Mouse (Mus musculus): ENCODE results near the gene Ankrd55. TPM values are rescaled to one million over a fixed set of nuclear protein-coding genes. Genes with fewer than 3 reads are reported as not detected.

The Ankrd55 gene
- total and polyA plus RNA-seq, 2 experiments from 2014 or later: 5.7 to 15.6 TPM

GRCm38 (mm10) chr13:112416410-112417162 is 128.3 kb downstream of the Ankrd55 start:
- H3K4me2 ChIP-seq (ENCODE audit: low read depth): no peak overlapping the region
- 25% methylated on average over 8 of the region's 8 CpGs for WGBS
- H3K27ac ChIP-seq (ENCODE audit: low read depth, low read length): no peak overlapping the region
- no peak overlapping the region for H3K4me3 ChIP-seq (ENCODE audit: low read depth, low read length)
- H3K27me3 ChIP-seq (ENCODE audit: insufficient read depth, low read length): no peaks in the 10 kb centered on the region
- DNase-seq: no peak
- H3K9ac ChIP-seq: no peak overlapping the region
- H3K4me1 ChIP-seq (ENCODE audit: insufficient read depth): no peaks in the 10 kb centered on the region
- no peaks in the 10 kb centered on the region for H3K9me3 ChIP-seq (ENCODE audit: low read length)
- H3K36me3 ChIP-seq (ENCODE audit: insufficient read depth): no peaks in the 10 kb centered on the region
- TF ChIP-seq CTCF (IDR thresholded peaks at IDR 0.05; ENCODE audit: low read depth): no peak
- no peak for ATAC-seq

- DNase-seq (no peak), ATAC-seq (no peak)
- Histone ChIP-seq H3K36me3 (ENCODE audit: insufficient read depth) (no peaks in the 10 kb centered on the region), H3K27ac (ENCODE audit: low read depth, low read length) (no peak overlapping the region), H3K9me3 (ENCODE audit: low read length) (no peaks in the 10 kb centered on the region), H3K4me2 (ENCODE audit: low read depth) (no peak overlapping the region), H3K9ac (no peak overlapping the region), H3K4me3 (ENCODE audit: low read depth, low read length) (no peak overlapping the region), H3K27me3 (ENCODE audit: insufficient read depth, low read length) (no peaks in the 10 kb centered on the region), H3K4me1 (ENCODE audit: insufficient read depth) (no peaks in the 10 kb centered on the region)
- WGBS: 54% methylated on average over 4 of the region's 4 CpGs
- no peak for TF ChIP-seq CTCF (IDR thresholded peaks at IDR 0.05; ENCODE audit: low read depth)
Measured at GRCm38 (mm10) chr13:112417163-112417523, 128.9 kb downstream of the Ankrd55 start.

GRCm38 (mm10) chr13:112417861-112418423 is 129.7 kb downstream of the Ankrd55 start:
- no peaks in the 10 kb centered on the region for H3K27me3 ChIP-seq (ENCODE audit: insufficient read depth, low read length)
- no peaks in the 10 kb centered on the region for H3K36me3 ChIP-seq (ENCODE audit: insufficient read depth)
- no peak overlapping the region for H3K4me3 ChIP-seq (ENCODE audit: low read depth, low read length)
- TF ChIP-seq CTCF (IDR thresholded peaks at IDR 0.05; ENCODE audit: low read depth): no peak
- WGBS: 85% methylated on average over 2 of the region's 2 CpGs
- no peaks in the 10 kb centered on the region for H3K4me1 ChIP-seq (ENCODE audit: insufficient read depth)
- no peak overlapping the region for H3K4me2 ChIP-seq (ENCODE audit: low read depth)
- H3K9ac ChIP-seq: no peak overlapping the region
- no peak for ATAC-seq
- no peaks in the 10 kb centered on the region for H3K9me3 ChIP-seq (ENCODE audit: low read length)
- no peak for DNase-seq
- H3K27ac ChIP-seq (ENCODE audit: low read depth, low read length): no peak overlapping the region

- H3K4me3 ChIP-seq (ENCODE audit: low read depth, low read length): no peak overlapping the region
- no peaks in the 10 kb centered on the region for H3K4me1 ChIP-seq (ENCODE audit: insufficient read depth)
- no peak overlapping the region for H3K4me2 ChIP-seq (ENCODE audit: low read depth)
- no peaks in the 10 kb centered on the region for H3K9me3 ChIP-seq (ENCODE audit: low read length)
- no peaks in the 10 kb centered on the region for H3K36me3 ChIP-seq (ENCODE audit: insufficient read depth)
- no peak for DNase-seq
- TF ChIP-seq CTCF (IDR thresholded peaks at IDR 0.05; ENCODE audit: low read depth): no peak
- 94% methylated on average over 4 of the region's 4 CpGs for WGBS
- no peak overlapping the region for H3K27ac ChIP-seq (ENCODE audit: low read depth, low read length)
- H3K27me3 ChIP-seq (ENCODE audit: insufficient read depth, low read length): no peaks in the 10 kb centered on the region
- no peak overlapping the region for H3K9ac ChIP-seq
- no peak for ATAC-seq
Measured at GRCm38 (mm10) chr13:112418595-112418994, 130.3 kb downstream of the Ankrd55 start.

- no peak for TF ChIP-seq CTCF (IDR thresholded peaks at IDR 0.05; ENCODE audit: low read depth)
- H3K27me3 ChIP-seq (ENCODE audit: insufficient read depth, low read length): no peaks in the 10 kb centered on the region
- ATAC-seq (no peak), DNase-seq (no peak)
- no peak overlapping the region for H3K27ac ChIP-seq (ENCODE audit: low read depth, low read length)
- 86% methylated on average over 2 of the region's 2 CpGs for WGBS
- no peaks in the 10 kb centered on the region for H3K36me3 ChIP-seq (ENCODE audit: insufficient read depth)
- no peaks in the 10 kb centered on the region for H3K4me1 ChIP-seq (ENCODE audit: insufficient read depth)
- H3K4me3 ChIP-seq (ENCODE audit: low read depth, low read length): no peak overlapping the region
- no peaks in the 10 kb centered on the region for H3K9me3 ChIP-seq (ENCODE audit: low read length)
- H3K4me2 ChIP-seq (ENCODE audit: low read depth): no peak overlapping the region
- H3K9ac ChIP-seq: no peak overlapping the region
Measured at GRCm38 (mm10) chr13:112424212-112424611, 136.0 kb downstream of the Ankrd55 start.

GRCm38 (mm10) chr13:112424635-112425034 is 136.4 kb downstream of the Ankrd55 start:
- no peak overlapping the region for H3K9ac ChIP-seq
- TF ChIP-seq CTCF (IDR thresholded peaks at IDR 0.05; ENCODE audit: low read depth): no peak
- no peaks in the 10 kb centered on the region for H3K4me1 ChIP-seq (ENCODE audit: insufficient read depth)
- no peak for ATAC-seq
- no peaks in the 10 kb centered on the region for H3K27me3 ChIP-seq (ENCODE audit: insufficient read depth, low read length)
- H3K4me3 ChIP-seq (ENCODE audit: low read depth, low read length): no peak overlapping the region
- 89% methylated on average over 7 of the region's 7 CpGs for WGBS
- H3K4me2 ChIP-seq (ENCODE audit: low read depth): no peak overlapping the region
- no peaks in the 10 kb centered on the region for H3K9me3 ChIP-seq (ENCODE audit: low read length)
- DNase-seq: no peak
- H3K36me3 ChIP-seq (ENCODE audit: insufficient read depth): no peaks in the 10 kb centered on the region
- H3K27ac ChIP-seq (ENCODE audit: low read depth, low read length): no peak overlapping the region

- no peaks in the 10 kb centered on the region for H3K27me3 ChIP-seq (ENCODE audit: insufficient read depth, low read length)
- no peak for ATAC-seq
- H3K4me3 ChIP-seq (ENCODE audit: low read depth, low read length): no peak overlapping the region
- no peaks in the 10 kb centered on the region for H3K9me3 ChIP-seq (ENCODE audit: low read length)
- no peaks in the 10 kb centered on the region for H3K4me1 ChIP-seq (ENCODE audit: insufficient read depth)
- H3K4me2 ChIP-seq (ENCODE audit: low read depth): no peak overlapping the region
- no peak overlapping the region for H3K9ac ChIP-seq
- no peak for DNase-seq
- H3K36me3 ChIP-seq (ENCODE audit: insufficient read depth): no peaks in the 10 kb centered on the region
- H3K27ac ChIP-seq (ENCODE audit: low read depth, low read length): no peak overlapping the region
- 72% methylated on average over 8 of the region's 8 CpGs for WGBS
- no peak for TF ChIP-seq CTCF (IDR thresholded peaks at IDR 0.05; ENCODE audit: low read depth)
Measured at GRCm38 (mm10) chr13:112425181-112425654, 137.0 kb downstream of the Ankrd55 start.
